Mouse (Mus musculus): ENCODE measurements around the gene Wdr4. TPM values are rescaled to one million over a fixed set of nuclear protein-coding genes. Genes with fewer than 3 reads are reported as not detected.
"Not testable (repeated sequence)": the region's sequence is repeated elsewhere in the genome, so short reads cannot be mapped to it uniquely, and the experiment has no call there.

The Wdr4 gene
- 10 to 100 TPM; 41.6 to 44.5 TPM for total RNA-seq (2021)

DNA sequence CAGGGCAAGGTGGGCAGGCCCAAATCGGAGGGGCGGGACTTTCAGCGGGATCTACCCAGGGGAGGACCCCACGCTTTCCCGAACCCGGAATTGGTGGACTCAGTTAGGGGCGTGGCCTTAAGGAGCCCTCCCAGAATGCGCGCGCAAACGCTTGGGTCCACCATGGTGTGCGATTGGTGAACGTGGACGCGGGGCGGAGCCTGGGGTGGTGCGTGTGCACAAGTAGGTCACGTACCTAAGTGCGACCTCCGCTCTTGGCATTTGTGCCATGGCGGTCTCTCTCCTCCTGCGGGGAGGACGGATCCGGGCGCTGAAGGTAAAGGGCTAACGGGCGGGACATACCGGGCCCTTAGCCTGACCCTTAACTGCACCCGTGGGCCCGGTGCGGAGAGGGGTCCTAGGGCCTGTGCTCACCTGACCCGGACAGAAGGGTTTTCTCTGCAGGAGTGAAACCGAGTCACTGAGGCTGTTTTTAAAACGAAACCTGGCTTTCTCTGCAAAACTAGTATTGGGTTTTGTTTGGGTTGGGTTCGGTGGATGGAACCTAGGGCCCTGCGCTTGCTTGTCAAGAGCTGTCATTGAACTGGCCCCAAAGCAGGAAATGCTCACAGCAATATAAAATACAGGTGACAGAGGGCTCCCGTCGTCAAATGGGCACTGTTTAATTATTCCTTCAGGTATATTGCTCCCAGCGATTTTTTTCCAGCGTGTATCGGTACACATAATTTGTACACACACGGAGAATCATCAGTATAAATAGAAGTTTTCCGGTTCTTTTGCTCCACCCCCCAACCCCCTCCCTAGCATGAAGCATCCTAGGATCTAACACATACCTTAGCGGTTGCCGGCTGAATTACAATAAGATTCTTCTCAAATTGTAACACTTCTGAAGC, at the start of gene Wdr4, which contains the start of gene Ndufv3:
Gene Wdr4 (minus strand): TSS at position 35 of the 893 bp plus-strand sequence.
Gene Ndufv3 (plus strand): TSS at position 170 of the 893 bp plus-strand sequence.
- peak; percentile 98 for DNase-seq
- intact Hi-C loops (cut with DNase I), result loop anchor here (10.0 kb wide), 1 partner anchor 135 kb away; the partner anchor contains the start of gene U2af1

- DNase-seq, result no peak
- intact Hi-C loops (cut with DNase I), result no loop called here
These were observed 46.5 kb upstream of the Wdr4 start for GRCm38 (mm10) chr17:31566276-31566675.

DNA sequence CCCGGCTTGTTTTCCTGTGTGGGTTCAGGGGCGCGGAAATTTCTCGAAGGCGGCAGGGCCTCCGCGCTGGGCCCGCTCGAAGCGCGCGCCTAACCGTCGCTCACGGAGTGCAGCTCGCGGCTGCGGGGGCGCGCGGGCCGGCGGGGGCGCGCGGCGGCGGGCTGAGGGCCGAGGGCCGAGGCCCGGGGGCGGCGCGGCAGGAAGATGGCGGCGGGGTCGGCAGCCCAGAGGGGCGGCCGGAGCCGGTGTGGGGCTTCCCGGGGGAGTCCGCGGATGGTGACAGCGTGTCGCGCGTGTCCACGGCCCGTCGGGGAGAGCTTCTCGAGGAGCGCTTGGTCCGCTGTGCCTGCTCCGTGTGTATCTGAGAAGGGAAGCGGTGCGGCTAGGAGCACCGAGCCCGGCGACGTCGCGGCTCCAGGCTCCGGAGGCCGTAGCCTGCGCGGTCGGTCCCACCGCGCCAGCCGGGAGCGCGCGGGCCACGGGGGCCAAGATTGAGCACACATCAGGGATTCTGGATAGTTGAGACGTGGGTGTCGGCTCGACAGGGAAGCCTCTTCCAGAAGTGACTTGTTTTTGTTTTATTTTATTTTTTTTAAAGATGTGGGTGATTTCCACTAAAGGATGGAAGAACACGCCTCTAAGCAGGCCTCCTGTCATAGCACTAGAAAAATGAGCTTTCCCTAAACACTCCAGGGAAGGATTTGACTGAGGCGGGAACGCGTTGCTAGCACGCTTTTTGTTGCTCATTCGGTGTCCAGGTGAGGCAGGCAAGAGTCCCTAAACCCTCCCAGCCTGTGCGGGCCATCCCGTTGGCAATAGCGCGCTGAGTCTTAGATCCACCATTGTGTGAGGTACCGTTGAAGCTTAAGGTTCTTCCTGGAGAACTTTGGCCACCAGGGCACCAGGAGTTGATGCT, 45.6 kb upstream of the Wdr4 start:
- intact Hi-C loops (cut with DNase I), result no loop called here
- DNase-seq, result peak; percentile 86

GRCm38 (mm10) chr17:31564858-31565140, 45.0 kb upstream of the Wdr4 start:
- intact Hi-C loops (cut with DNase I), result loop anchor here (5.0 kb wide), 1 partner anchor 52 kb away; no protein-coding TSS in a partner anchor
- no peak for DNase-seq

- peak; percentile 100 for DNase-seq
- intact Hi-C loops (cut with DNase I), result loop anchor here (5.0 kb wide), 1 partner anchor 52 kb away; no protein-coding TSS in a partner anchor
These were observed 44.5 kb upstream of the Wdr4 start, which contains the start of gene Pknox1 for GRCm38 (mm10) chr17:31564015-31564857. TSS of gene Pknox1 (plus strand) at chr17:31564734.

- intact Hi-C loops (cut with DNase I), result loop anchor here (5.0 kb wide), 1 partner anchor 51 kb away; no protein-coding TSS in a partner anchor
- DNase-seq, result peak; percentile 42
These were observed 43.8 kb upstream of the Wdr4 start for GRCm38 (mm10) chr17:31563632-31564014.

GRCm38 (mm10) chr17:31559021-31559789, 39.4 kb upstream of the Wdr4 start:
- DNase-seq, result no peak
- intact Hi-C loops (cut with DNase I), result no loop called here

- intact Hi-C loops (cut with DNase I), result no loop called here
- DNase-seq, result no peak
These were observed 38.3 kb upstream of the Wdr4 start for GRCm38 (mm10) chr17:31557947-31558542.

DNA sequence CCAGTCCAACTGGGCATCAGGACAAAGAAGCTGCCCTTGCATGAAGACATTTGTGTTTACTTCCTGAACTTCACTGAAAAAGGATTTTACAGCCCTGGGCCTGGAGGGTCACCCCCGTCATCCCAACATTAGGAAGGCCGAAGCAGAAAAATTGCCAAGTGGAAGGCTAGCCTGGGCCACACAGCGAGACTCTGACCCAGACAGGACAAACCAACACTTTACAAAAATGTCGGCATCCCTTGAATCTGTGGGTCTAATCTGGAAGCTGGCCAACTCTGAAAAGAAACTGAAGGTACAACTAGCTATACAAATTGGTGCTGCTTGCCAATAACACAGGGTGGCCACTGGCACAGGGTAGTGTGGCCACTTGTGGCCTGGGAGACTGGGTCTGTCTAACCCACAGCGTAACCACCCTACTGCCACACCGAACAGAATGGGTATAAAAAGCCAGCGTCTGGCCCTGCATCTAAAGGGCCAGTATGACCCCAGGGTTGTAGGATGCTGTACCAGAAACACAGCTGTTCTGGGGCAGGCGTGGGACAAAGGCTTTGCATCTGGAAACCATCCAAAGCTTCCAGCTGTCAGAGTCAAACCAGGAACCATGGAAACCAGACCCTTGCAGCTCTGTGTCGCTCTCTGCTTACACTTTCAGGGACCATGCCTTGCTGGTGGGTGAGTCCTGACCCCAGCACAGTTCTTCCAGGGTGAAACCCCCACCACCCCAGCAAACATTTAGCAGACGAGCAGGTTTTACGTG, 37.5 kb upstream of the Wdr4 start:
- intact Hi-C loops (cut with DNase I), result no loop called here
- DNase-seq, result peak; percentile 51

DNA sequence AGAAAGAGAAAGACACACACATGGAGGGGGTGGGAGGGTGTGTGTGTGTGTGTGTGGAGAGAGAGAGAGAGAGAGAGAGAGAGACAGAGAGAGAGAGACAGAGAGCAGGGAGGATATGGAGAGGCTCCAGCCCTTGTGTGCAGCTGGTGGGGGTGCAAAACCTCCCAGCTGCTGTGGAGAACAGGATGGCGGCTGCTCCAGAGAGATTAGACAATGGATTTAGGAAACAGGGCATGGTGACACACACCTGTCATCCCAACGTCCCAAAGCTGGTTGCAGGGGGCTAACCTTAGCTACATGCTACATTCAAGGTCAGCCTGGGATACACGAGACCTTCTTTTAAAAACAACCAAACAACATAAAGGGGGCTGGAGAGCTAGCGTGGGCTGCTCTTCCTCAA, 36.5 kb upstream of the Wdr4 start:
- no peak for DNase-seq

DNA sequence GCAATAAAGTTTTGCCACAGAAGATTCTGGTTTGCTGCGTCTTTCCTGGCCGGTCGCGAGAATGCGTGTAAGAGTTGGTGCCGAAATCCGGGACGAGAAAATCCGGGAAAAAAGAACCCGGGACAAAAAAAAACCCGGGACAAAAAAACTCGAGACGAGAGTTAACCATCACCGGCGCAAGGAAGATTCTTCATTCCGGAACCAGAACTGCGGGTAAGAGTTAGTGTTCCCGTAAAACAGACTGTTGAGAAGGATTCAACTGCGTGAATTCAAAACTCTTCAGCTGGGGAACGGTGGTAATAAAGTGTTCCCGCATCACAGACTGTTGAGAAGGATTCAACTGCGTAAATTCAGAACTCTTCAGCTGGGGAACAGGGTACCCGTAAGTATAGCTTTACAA, 32.8 kb upstream of the Wdr4 start:
- intact Hi-C loops (cut with DNase I); DNase-seq: not testable (repeated sequence)

More for the DNA sequence above, 36.5 kb upstream of the Wdr4 start:
- intact Hi-C loops (cut with DNase I), result no loop called here

- DNase-seq, result no peak
- intact Hi-C loops (cut with DNase I), result no loop called here
These were observed 29.6 kb upstream of the Wdr4 start for GRCm38 (mm10) chr17:31549389-31549788.

- intact Hi-C loops (cut with DNase I), result no loop called here
- no peak for DNase-seq
These were observed 28.2 kb upstream of the Wdr4 start for GRCm38 (mm10) chr17:31547974-31548373.

DNA sequence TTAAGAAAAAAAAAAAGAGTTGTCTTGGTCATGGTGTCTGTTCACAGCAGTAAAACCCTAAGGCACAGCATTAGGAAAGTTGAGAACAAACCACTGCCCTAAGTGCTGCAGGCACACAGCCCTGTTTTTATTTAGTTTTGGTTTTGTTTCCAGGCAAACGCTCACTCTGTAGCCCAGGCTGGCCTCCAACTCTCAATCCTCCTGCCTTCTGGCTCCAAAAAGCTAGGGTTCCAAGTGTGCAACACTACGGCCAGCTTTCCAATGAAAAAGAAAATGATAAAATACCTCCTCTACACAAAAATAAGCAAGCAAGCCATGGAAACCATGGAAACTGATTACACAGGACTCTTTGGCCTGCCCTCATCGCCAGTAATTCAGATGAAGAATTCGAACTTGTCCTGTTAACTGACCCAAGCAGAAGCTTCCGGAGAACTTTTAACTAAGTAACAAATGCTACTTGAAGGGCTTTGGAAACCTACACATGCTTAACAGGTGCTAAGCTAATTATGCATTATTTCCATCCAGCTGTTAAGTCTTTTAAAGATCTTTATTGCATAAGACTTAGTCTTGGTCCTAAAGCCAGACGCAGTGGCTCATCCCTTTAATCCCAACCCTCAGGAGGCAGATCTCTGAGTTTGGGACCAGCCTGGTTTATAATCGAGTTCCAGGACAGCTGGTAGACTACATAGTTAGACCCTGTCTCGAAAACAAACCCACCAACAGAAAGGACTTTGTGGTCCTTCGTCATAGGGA, 26.8 kb upstream of the Wdr4 start:
- no peak for DNase-seq
- intact Hi-C loops (cut with DNase I), result no loop called here

GRCm38 (mm10) chr17:31543574-31543973, 23.8 kb upstream of the Wdr4 start:
- no peak for DNase-seq
- intact Hi-C loops (cut with DNase I), result no loop called here

DNA sequence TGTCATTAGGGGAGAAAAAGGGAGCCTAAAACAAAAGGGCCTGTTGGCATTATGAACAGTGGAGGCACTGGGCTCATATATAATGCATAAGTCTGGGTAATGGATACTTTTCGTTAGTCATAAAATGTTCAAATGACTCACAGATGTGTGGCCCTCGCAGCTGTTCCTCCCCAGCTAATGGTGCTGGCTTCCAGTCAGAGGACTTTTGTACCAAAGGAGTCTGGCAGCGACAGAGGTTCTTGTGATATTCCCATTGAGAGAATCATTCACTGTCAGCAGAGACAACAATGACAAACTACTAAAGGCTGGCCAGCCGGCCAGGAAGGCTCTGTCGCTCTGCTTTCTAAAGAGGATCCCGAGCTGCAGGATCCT, 21.7 kb upstream of the Wdr4 start:
- no peak for DNase-seq
- intact Hi-C loops (cut with DNase I), result no loop called here

DNA sequence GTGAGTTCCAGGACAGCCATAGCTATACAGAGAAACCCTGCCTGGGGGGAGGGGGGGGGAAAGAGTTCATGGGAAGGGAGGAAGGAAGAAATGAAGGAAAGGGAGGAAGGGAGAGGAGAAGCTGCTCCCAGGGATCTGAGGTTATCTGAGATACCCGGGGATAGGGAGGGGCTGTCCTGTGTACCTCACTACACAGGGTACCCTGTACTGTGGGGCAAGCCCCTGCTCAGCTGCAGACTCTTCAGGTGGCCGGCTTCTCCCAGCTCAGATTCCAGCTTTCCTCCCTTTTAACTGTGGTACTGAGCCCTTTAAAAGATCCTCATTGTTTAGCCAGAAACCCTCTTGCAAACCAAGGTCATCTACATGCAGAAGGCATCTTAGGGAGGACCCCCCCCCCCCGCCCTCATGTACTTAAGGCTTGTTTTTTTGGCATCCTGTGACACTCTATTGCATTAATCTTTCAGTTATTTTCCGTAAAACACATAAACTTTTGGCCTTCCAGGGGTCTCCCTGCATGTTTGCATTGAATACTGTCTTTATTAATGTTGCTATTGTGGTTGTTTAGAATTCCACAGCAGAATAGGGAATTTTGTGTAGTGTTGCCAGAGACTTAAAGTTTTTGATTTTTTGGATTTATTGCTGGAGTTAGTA, 21.2 kb upstream of the Wdr4 start:
- intact Hi-C loops (cut with DNase I), result no loop called here
- no peak for DNase-seq
